Mouse (Mus musculus) myocyte (in vitro differentiated cells): ENCODE data around the gene Ifitm7. TPM values are rescaled to one million over a fixed set of nuclear protein-coding genes. Genes with fewer than 3 reads are reported as not detected.

Source experiments
- H3K27me3 ChIP-seq: one replicate; pipeline ENCODE4 v1.6.1; 2011; ENCODE audit not compliant: control insufficient read depth, insufficient read depth, insufficient read length
- H3K36me3 ChIP-seq: one replicate; pipeline ENCODE4 v1.6.1; 2011; ENCODE audit not compliant: control insufficient read depth, insufficient read depth
- H3K4me2 ChIP-seq: one replicate; pipeline ENCODE4 v1.6.1; 2011; ENCODE audit warnings: low read depth, control low read depth
- H3K4me3 ChIP-seq: one replicate; pipeline ENCODE4 v1.5.1; 2011; ENCODE audit warnings: mild to moderate bottlenecking, control low read depth, moderate library complexity
- H3K79me2 ChIP-seq: one replicate; pipeline ENCODE4 v1.6.1; 2011; ENCODE audit not compliant: control insufficient read depth, insufficient read depth
- H3ac ChIP-seq: one replicate; pipeline ENCODE4 v1.6.1; 2011; ENCODE audit not compliant: control insufficient read depth, insufficient read length
- CEBPB ChIP-seq: IDR thresholded peaks from 2 replicates; pipeline ENCODE4 v1.6.1; 2011; ENCODE audit warnings: mild to moderate bottlenecking, moderate library complexity; ENCODE audit not compliant: poor library complexity, insufficient read depth, severe bottlenecking
- E2F4 ChIP-seq: IDR thresholded peaks from one replicate; pipeline ENCODE4 v1.6.1; 2011; ENCODE audit warnings: mild to moderate bottlenecking, control low read depth, moderate library complexity; ENCODE audit not compliant: insufficient read depth
- MAX ChIP-seq: IDR thresholded peaks from one replicate; pipeline ENCODE4 v1.6.1; 2011; ENCODE audit warnings: low read depth, mild to moderate bottlenecking, control low read depth
- MYOD1 ChIP-seq, 3 experiments: IDR thresholded peaks; one replicate each; pipeline ENCODE4 v1.6.1; 2011; ENCODE audit warnings: control low read depth in 2 of 3, low read depth in 2 of 3, mild to moderate bottlenecking in 2 of 3, moderate library complexity in 1 of 3; ENCODE audit not compliant: insufficient read length in 2 of 3, control insufficient read depth in 1 of 3
- MYOG ChIP-seq, 3 experiments: IDR thresholded peaks; one replicate each; pipeline ENCODE4 v1.6.1; 2011; ENCODE audit warnings: control low read depth in 2 of 3, low read depth in 2 of 3, mild to moderate bottlenecking in 2 of 3; ENCODE audit not compliant: insufficient read length in 2 of 3, control insufficient read depth in 1 of 3, insufficient read depth in 1 of 3
- POLR2AphosphoS2 ChIP-seq: IDR thresholded peaks from one replicate; pipeline ENCODE4 v1.6.1; 2011; ENCODE audit warnings: low read depth, control low read depth; ENCODE audit not compliant: insufficient read length
- REST ChIP-seq: IDR thresholded peaks from one replicate; pipeline ENCODE4 v1.6.1; 2011; ENCODE audit warnings: mild to moderate bottlenecking, control low read depth, moderate library complexity; ENCODE audit not compliant: insufficient read depth, insufficient read length
- SRF ChIP-seq: IDR thresholded peaks from one replicate; pipeline ENCODE4 v1.6.1; 2011; ENCODE audit warnings: low read depth; ENCODE audit not compliant: control insufficient read depth, insufficient read length
- TCF12 ChIP-seq: IDR thresholded peaks from one replicate; pipeline ENCODE4 v1.6.1; 2011; ENCODE audit warnings: mild to moderate bottlenecking, control low read depth; ENCODE audit not compliant: poor library complexity, insufficient read depth, severe bottlenecking
- TCF3 ChIP-seq: IDR thresholded peaks from one replicate; pipeline ENCODE4 v1.6.1; 2011; ENCODE audit warnings: low read depth, control low read depth; ENCODE audit not compliant: insufficient read length
- USF1 ChIP-seq: IDR thresholded peaks from one replicate; pipeline ENCODE4 v1.6.1; 2011; ENCODE audit warnings: low read depth, mild to moderate bottlenecking, control low read depth, moderate library complexity
- polyA plus RNA-seq: library from polyadenylated mRNA; unstranded; fragments of >200 nt; fragmentation: generic; extraction: Trizol; gene quantifications from one replicate; pipeline ENCODE4 v1.2.1, GENCODE M21; 2012; ENCODE audit warnings: missing spikeins

Ifitm7 gene
- polyA plus RNA-seq, result not detected

GRCm38 (mm10) chr16:13986574-13987478 lies at the start of gene Ifitm7, which contains the start of gene 2900011O08Rik:
Ifitm7 (minus strand) TSS chr16:13986888.
2900011O08Rik (plus strand) TSS chr16:13986604.
- Histone ChIP-seq H3ac (no peak within 1 kb of the TSS), H3K4me2 (peak within 1 kb of the TSS; percentile 51), H3K79me2 (no peaks in the 10 kb centered on the region), H3K4me3 (no peak within 1 kb of the TSS), H3K36me3 (no peaks in the 10 kb centered on the region), H3K27me3 (no peaks in the 10 kb centered on the region)
- TF ChIP-seq POLR2AphosphoS2 (no peak), E2F4 (no peak), SRF (no peak), TCF3 (no peak), MYOD1 (IDR thresholded peaks at IDR 0.05; ENCODE audit: control insufficient read depth in 1 of 3, insufficient read length in 2 of 3, low read depth in 2 of 3) (no peak)

GRCm38 (mm10) chr16:14033076-14033475 lies 46.4 kb upstream of the Ifitm7 start:
- H3K79me2 ChIP-seq, result no peaks in the 10 kb centered on the region
- TF ChIP-seq MAX, result no peak
- H3K27me3 ChIP-seq, result no peaks in the 10 kb centered on the region
- H3K36me3 ChIP-seq, result no peaks in the 10 kb centered on the region
- no peak overlapping the region for H3K4me3 ChIP-seq
- no peak overlapping the region for H3K4me2 ChIP-seq
- H3ac ChIP-seq, result no peak overlapping the region

GRCm38 (mm10) chr16:14030650-14031049 lies 44.0 kb upstream of the Ifitm7 start:
- Histone ChIP-seq H3K4me2 (no peak overlapping the region), H3K36me3 (no peaks in the 10 kb centered on the region), H3K27me3 (no peaks in the 10 kb centered on the region), H3K4me3 (no peak overlapping the region), H3K79me2 (no peaks in the 10 kb centered on the region), H3ac (no peak overlapping the region)
- TF ChIP-seq POLR2AphosphoS2 (no peak), TCF3 (no peak), MYOG (IDR thresholded peaks at IDR 0.05; ENCODE audit: control insufficient read depth in 1 of 3, insufficient read depth in 1 of 3, insufficient read length in 2 of 3, low read depth in 2 of 3) (no peak), E2F4 (no peak), USF1 (no peak), TCF12 (no peak), MYOD1 (IDR thresholded peaks at IDR 0.05; ENCODE audit: control insufficient read depth in 1 of 3, insufficient read length in 2 of 3, low read depth in 2 of 3) (no peak), SRF (no peak)

GRCm38 (mm10) chr16:14029851-14030250 lies 43.2 kb upstream of the Ifitm7 start:
- no peaks in the 10 kb centered on the region for H3K36me3 ChIP-seq
- no peak for TF ChIP-seq CEBPB
- TF ChIP-seq POLR2AphosphoS2, result no peak
- no peak for TF ChIP-seq E2F4
- no peak for TF ChIP-seq MAX
- no peak for TF ChIP-seq TCF12
- TF ChIP-seq MYOG (IDR thresholded peaks at IDR 0.05; ENCODE audit: control insufficient read depth in 1 of 3, insufficient read depth in 1 of 3, insufficient read length in 2 of 3, low read depth in 2 of 3), result no peak
- no peak for TF ChIP-seq MYOD1 (IDR thresholded peaks at IDR 0.05; ENCODE audit: control insufficient read depth in 1 of 3, insufficient read length in 2 of 3, low read depth in 2 of 3)
- TF ChIP-seq TCF3, result no peak
- no peak overlapping the region for H3K4me2 ChIP-seq
- H3K79me2 ChIP-seq, result no peaks in the 10 kb centered on the region
- no peak overlapping the region for H3K4me3 ChIP-seq
- H3K27me3 ChIP-seq, result no peaks in the 10 kb centered on the region
- H3ac ChIP-seq, result no peak overlapping the region

- Histone ChIP-seq H3K4me2 (no peak overlapping the region), H3K36me3 (no peaks in the 10 kb centered on the region), H3ac (no peak overlapping the region), H3K27me3 (no peaks in the 10 kb centered on the region), H3K79me2 (no peaks in the 10 kb centered on the region), H3K4me3 (no peak overlapping the region)
- TF ChIP-seq E2F4, result no peak
- no peak for TF ChIP-seq MAX
- no peak for TF ChIP-seq TCF3
- TF ChIP-seq SRF, result no peak
- no peak for TF ChIP-seq USF1
- no peak for TF ChIP-seq REST
These were observed 42.4 kb upstream of the Ifitm7 start for GRCm38 (mm10) chr16:14029072-14029471.
